Mouse (Mus musculus) monocyte, adult 2 months (primary cell): Measurements from ENCODE around the gene Ccdc163.

ENCODE experiments used
- DNase-seq, 2 experiments: peaks; one replicate each; pipeline ENCODE4 v3.0.0; 2022; ENCODE audit warnings: low spot score in 2 of 2, low read depth in 1 of 2

Gene Ccdc163

DNA sequence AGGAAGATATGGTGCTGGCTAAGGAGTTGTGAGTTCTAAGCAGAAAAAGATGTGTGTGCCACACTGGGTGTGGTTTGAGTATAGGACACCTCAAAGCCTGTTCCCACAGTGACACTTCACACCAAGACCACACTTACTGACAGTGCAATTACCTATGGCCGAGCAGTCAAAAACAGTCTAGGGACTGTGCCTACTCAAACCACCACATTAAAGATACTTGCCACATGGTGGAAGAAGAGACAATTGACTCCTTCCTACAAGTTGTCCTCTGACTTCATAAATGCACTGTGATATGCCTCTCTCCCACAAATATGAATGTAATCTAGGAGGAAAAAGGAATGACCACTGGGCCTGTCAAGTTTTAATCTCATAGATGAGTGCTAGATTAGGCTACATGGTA lies 7.3 kb upstream of the Ccdc163 start:
- DNase-seq = no peak

DNA sequence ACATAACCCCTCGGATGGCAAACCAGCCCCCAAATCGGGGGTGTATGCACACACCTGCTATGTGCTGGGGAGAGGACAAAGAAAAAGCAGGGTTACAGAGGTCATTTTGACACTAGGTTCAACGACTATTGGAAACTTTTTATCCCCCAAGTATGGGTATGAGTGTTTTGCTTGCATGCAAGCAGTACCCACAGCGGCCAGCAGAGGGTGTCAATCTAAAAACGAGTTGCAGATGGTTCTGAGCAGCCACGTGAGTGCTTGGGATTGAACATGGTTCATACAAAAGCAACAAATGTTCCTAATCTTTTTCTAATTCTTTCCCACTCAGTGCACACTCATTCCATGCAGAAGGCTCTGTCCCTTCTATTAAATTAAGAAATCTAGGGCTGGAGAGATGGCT lies 4.5 kb upstream of the Ccdc163 start:
- peak; percentile 40 to 68 for DNase-seq

DNA sequence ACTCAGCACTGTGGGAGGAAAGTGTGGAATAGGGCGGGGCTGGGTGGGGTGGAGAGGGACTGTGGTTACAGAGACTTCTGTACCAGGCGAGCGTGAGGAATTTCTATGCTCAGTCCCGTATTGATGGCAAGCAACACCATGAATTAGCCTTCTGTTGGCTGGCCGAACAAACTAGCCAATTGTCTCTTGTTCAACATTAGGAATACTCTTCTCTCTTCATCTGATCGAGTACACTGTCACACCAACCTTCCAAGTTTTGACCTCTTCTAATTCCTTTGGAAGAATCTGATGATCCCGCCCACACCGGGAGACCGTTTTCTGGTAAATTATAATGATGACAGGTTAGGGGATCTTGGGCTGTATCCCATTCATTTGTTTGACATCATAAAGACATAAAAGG lies 643 bp upstream of the Ccdc163 start:
- no peak for DNase-seq

- no peak for DNase-seq
These were observed 582 bp downstream of the Ccdc163 start for GRCm38 (mm10) chr4:116708791-116709390.

GRCm38 (mm10) chr4:116710154-116710553 lies 1.8 kb downstream of the Ccdc163 start:
- DNase-seq = no peak

- DNase-seq = no peak
These were observed 4.2 kb downstream of the Ccdc163 start for GRCm38 (mm10) chr4:116712536-116712935.

DNA sequence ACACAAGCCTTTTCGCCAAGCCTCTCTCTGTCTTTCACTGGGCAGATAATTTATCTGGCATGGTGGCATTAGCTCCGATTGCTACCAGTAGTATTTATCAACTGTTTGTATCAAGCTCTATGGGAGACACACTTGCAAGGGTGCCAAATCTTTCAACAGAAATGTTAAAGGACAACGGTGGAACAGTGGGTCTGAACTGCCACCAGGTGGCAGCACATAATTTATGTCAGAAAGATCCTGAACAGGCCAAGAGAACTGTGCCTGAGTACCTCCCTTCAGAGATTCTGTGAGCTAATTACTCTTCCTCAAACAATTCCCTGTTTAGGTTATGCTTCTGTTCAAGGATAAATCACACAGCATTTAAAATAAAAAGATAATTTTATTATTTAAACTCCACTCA lies 11.1 kb downstream of the Ccdc163 start:
- DNase-seq = peak; percentile 19 to 21

GRCm38 (mm10) chr4:116720343-116721097 lies 12.2 kb downstream of the Ccdc163 start, which contains the start of gene Tesk2:
Gene Tesk2, plus strand, starts transcription at chr4:116720948.
- peak; percentile 80 to 82 for DNase-seq

DNA sequence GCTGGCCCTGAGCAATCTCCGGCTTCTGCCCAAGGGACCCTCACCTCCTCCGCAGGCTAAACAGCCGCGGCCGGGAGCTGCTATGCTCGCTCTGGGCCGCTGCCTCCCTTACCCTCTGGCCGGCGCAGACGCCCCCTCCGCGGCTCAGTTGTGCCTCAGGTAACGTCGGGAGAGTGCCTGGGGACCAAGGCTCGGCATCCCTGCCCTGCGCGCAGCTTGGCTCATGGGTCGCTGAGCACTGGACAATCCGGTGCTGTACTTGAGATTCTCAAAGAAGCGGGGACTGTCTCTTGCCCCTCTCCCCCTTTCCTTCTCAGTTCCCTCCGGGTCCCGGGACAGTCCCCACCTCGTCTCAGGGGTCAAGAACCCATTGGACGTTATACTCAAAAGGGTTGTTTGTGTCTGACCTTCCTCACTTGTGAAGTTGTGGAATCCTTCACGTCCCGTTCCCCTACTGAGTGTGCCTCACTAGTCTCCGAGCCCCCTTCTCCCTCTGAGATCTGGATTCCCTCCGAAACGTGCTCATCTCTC lies 12.9 kb downstream of the Ccdc163 start:
- DNase-seq = no peak

GRCm38 (mm10) chr4:116722230-116722629 lies 13.9 kb downstream of the Ccdc163 start:
- no peak for DNase-seq

DNA sequence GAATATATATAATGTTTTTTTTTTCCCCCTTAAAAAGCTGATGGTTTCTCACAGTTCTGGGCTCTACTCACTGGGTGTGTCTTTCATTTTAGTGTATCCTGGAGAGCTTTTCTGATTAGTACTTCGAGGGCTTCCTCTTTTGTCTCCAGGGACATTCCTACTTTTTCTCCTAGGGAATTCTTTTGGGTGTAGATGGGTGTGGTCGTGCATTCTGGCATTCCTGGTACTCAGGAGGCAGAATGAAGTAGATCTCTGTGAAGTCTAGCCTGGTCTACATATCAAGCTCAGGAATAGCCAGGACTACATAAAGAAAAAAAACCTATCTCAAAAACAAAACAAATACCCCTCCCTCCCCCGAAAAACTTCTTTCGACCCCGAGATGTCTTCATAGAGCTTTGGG lies 17.1 kb downstream of the Ccdc163 start:
- no peak for DNase-seq

DNA sequence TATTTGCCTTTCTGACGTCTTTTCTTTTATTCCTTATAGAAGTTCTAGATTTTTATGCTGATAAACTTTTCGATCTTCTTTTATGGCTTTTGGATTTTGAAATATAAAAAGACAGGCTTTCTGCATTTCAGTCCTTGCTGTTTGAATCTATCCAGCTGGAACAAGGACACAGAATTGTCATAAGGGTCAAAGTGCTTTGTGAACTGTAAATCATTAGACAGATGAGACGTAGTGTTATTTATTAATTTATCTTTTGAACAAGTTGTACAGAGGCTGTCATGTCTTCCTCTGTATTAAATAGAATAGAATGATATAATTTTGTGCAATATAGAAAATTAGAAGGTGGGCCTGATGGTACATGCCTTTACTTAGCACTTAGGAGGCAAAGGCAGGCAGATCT lies 19.1 kb downstream of the Ccdc163 start:
- DNase-seq = no peak

GRCm38 (mm10) chr4:116729532-116729931 lies 21.2 kb downstream of the Ccdc163 start:
- no peak for DNase-seq

DNA sequence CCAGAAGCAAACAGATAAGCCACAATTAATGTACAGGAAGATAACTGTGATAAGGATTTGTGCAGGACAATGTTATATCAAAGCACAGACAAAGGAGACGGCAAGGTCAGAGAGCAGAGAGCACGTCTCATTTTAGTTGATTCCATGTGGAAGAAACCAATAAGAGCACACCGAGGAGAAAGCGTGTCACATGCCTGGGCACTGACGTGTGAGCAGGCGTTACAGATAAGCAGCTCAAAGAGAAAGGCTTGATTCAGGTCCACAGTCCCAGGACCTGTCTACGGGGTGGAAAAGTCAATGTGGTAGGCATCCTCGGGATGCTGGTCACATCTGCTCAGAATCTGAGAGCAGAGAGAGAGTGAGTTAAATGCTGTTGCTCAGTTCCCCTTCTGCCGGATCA lies 22.8 kb downstream of the Ccdc163 start:
- DNase-seq = no peak

- DNase-seq = no peak
These were observed 24.0 kb downstream of the Ccdc163 start for GRCm38 (mm10) chr4:116732355-116732754.

DNA sequence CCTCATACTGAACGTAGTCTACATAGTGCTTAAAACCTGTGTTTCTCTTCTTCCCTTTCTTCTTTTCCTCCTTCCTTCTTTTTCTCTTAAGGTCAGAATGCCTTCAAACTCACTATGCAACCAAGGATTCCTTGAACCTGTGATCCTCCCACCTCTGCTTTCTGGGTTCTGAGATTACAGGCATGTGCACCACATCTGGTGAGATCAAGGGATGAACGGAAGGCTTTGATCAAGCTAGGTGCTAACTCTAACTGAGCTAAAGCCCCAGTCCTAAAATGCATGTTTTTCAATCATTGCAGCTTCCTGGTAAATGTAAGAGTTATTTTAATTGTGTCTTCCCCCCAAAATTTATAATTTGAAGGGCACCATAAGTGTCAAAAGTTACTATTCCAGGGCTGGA lies 26.7 kb downstream of the Ccdc163 start:
- DNase-seq = no peak

DNA sequence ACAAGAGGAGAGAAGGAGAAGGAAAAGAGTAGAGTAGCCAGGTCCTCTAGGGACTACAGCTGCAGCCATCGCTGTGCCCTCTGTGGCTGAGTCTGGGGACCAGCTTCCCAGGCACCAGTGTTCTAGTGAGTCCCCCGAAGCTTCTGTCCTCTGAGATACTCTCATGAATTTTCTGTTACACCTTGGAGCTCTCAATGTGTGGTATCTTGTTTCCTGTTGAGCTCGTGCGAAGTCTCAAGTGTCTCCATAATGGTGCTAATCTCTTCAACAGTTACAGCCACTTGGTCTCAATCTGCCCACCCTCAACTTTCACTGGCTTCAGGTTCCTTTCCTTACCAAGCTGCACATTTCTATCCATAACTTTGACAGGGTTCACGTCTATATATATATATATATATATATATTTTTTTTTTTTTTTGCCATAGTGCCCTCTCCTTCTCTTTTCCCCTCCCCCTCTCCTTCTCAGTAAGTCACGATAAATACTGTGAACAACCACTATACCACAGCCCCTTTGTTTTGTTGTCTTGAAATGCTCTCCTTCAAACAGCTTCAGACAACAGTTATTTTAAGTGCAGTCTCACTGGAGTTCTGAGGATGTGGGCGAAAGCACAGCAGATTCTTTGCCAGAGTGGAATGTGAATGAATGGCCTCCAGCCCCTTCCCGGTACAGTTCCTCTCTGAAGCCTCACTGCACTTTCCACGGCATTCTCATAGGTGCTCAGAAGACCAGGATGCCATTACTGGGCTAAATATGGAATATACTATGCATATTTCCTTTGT lies 30.9 kb downstream of the Ccdc163 start:
- DNase-seq = no peak

DNA sequence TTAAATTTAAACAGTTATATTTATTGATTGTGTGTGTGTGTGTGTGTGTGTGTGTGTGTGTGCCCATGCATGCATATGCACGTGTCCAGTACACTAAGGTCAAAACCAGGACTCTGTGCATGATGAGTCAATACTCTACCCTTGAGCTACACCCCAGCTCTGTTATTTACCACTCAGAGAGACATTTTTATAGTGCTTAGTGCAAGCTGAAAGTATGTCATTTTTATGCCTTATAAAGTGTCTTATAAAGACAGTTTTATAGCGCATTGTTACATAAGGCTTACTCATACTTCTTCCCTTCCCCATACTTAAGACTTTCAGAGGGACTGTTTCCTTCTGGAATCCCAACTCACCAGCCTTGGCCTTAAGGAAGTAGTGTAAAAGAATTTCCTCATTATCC lies 41.4 kb downstream of the Ccdc163 start:
- no peak for DNase-seq

GRCm38 (mm10) chr4:116761914-116762313 lies 53.6 kb downstream of the Ccdc163 start:
- DNase-seq = no peak

DNA sequence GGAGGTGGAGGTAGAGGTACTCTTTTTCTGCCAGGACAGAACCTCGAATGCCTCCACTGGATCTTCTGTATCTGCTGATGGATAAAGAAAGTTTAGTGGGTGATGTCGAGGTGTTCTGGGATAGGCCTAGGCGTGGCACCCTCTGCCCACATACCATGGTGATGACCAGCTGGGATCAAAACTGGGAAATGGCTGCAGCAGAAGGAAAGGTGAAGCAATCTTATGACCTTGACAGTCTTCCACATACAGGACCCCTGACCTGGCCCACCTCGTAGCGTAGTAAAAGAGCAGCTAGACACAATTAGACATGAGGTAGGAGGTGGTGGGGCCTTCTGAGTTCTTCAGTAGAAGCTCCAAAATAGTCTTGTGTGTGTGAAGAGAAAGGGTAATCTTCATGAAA lies 55.7 kb downstream of the Ccdc163 start:
- no peak for DNase-seq

- no peak for DNase-seq
These were observed 60.2 kb downstream of the Ccdc163 start for GRCm38 (mm10) chr4:116768510-116768909.

DNA sequence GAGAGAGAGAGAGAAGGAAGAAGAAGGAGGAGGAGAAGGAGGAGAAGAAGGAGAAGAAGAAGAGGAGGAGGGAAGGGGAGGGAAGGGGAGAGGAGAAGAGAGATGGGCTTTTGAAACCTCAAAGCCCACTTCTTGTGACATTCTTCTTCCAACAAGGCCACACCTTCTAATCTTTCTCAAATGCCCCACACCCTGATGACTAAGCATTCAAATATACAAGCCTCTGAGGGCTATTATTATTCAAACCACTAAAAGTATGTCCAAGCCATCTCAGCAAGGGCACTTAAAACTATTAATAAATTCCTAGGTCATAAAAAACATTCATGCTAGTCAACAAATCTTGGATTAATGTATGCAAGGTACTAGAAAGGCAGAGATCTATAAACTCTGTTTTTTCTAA lies 60.8 kb downstream of the Ccdc163 start:
- no peak for DNase-seq
